Mouse (Mus musculus) spleen, postnatal 14 days (tissue): ENCODE measurements around the gene Smyd3.

Experiments
- DNase-seq, 2 experiments: peaks; one replicate each; pipeline ENCODE4 v3.0.0; 2021 to 2022; ENCODE audit warnings: low spot score in 2 of 2

Smyd3 gene

DNA sequence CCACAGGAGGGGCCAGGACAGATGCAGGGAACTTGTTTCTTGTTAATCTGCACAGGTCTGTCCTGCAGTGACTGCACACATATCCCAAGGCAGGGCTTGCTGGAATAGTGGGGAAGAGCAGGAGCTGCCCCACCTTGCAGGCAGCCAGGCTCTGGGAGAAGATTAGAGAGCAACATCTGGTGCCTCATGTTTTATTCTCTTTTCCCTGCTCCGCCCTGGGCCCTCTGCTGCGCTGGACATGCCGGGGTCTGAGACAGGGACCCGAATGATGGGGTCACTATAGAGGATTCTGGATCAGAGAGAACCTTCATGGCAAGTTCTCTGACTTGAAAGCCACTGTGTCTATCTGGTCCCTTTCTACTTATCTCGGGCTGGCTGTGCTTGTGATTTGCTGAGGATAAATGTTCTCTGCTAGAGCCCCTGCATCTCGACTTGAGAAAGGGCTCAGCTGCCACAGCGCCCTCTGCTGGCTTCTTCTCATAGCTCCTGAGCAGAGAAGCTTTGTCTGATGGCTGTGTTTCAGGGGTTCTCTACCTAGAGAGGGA is 557.8 kb downstream of the Smyd3 start:
- peak in 1 of 2 experiments; percentile 14 for DNase-seq

DNA sequence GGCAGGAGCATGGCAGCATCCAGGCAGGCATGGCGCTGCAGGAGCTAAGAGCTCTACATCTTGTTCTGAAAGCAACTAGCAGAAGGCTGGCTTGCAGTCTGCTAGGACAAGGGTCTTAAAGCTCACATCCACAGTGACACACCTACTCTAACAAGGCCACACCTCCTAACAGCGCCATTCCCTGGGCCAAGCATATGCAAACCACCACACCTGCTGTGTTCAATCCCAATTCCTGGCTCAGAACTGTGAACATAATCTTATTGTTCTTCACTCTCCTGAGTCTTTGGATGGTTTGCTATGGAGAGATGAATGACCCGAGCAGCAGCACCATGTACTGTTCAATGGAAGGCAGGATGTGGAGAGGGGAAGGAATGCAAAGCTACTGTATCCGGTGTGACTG is 559.2 kb downstream of the Smyd3 start:
- no peak for DNase-seq

DNA sequence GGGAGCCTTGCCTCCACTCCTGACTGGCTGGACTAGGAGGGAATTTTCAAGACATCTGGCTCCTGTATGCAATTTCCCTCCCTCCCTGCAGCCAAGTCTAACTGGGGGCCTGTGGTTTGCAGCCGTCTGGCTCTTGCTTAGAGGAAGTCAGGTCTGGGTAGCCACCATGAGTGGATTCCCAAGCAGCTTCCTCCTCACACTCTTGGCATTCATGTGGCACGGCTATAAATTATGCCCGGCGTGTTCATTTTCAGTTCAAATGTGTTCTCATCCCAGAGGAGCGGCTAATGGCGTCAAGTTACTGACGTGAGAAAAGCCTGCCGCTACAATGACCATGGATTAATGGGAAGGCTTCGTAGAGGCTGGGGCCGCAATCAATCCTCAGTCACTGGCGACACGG is 564.9 kb downstream of the Smyd3 start:
- DNase-seq: no peak

DNA sequence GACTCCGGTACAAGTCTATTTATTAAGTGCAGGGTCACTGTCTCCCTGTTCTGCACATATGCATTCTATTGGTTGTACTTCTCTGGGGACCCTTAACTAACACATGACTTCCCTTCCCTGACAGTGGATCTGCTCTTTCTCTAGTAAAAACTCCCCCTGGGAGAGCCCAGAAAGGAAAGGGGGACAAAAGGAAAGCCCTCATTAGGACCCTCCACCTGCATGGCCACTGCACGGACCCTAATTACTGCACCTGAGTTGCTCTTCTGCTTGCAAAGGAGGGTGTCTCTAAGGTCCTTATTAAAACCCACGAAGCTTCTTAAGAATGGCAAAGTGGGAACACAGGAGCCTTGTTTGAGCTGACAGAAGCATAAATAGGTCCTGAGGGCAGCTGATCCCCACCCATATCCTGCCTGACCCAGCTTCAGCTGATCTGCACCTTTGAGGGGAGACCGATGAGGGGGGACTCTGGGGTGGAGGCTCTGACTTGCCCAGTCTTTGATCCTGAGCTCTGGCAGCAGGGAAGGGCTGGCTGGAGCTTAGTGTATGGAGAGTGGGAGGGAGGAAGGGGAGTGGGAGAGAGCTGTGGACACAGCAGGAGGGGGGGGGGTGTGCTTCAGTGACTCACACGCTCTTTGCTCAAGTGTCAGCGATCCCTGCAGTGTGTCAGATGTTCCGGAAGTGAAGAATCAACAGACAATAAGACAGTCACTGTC is 575.4 kb downstream of the Smyd3 start:
- no peak for DNase-seq

DNA sequence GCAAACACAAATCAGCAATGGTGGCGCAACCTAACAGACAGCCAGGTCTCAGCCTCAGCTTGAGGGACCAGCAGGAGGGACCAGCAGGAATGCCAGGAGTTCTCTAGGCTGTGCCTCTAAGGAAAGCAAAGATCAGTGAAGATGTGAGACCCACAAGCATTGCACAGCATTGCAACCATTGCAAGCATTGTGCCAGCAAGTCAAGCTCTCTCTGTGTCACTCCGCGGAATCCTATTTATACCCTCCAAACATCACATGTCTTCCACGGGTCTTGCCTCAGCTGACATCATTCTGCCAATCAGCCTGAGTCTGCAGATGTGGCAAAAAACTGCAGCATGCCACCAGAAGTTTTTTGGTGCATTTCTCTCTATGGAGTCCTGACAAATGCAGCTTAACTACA is 577.5 kb downstream of the Smyd3 start:
- DNase-seq: no peak

DNA sequence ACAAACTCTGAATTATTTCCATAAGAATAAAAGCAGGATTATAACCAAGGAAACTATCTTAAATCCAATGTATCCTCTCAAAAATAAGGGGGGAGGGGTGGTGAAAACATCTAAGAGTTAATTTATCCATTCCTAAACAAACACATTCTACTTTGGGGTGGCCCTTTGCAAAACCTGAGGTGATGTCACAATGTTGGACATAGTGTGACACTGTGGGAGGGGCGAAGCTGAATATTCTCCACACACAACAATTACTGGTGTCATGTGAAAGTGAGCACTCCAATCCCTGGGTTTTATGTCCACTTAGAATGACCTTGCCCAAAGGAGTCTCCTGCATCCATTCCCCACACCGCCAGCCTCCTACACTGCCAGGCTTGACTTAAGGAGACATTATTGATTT is 580.9 kb downstream of the Smyd3 start:
- DNase-seq: no peak

DNA sequence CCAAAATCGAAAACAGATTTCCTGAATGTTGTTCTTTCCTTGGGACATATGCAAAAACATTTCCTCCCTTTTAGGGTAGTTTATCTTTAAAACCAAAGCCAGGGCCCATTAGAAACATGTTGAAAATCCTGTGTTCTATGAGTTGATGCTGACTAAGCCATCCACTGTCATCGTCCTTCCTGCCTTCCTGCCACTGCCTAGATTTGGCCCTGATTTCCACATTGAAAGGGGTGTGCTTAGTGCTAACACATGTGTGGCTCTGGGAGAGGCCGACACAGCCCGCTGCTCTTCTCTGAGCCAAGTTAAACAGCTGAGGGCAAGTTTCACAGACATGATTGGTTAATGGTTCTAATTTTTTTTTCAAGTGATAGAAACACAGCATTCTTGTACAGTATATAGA is 581.4 kb downstream of the Smyd3 start:
- no peak for DNase-seq

DNA sequence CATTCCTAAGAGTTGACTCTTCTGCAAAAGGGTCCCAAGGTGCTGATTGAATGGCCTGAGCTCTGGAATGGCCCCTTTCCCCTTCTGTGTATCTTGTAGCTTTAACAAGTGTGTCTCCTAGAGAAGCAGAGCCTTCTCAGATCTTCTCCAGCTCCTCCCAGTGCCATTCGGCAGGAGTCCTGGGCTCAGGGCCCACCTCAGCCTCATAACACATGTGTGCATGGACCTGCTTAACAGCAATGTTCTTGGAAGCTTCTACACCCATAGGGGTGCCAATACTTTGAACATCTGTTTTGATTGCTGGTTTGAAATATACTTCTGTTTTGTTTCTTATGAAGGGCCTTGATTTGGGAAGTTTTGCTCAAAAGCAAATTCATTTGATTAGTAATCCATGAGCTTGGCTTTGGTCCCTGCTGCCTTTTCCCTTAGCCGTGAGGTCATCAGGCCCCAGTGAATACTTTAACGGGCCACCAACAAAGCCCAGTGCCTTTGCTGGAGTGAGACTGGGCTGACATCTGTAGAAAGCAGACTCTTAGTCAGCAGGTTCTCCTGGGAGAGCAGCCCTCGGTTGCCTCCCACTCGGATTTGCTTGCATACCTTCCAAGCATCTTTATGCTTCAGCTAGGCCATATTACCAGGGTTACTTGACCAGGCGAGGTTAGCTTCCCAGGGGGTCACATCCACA is 583.7 kb downstream of the Smyd3 start:
- no peak for DNase-seq

DNA sequence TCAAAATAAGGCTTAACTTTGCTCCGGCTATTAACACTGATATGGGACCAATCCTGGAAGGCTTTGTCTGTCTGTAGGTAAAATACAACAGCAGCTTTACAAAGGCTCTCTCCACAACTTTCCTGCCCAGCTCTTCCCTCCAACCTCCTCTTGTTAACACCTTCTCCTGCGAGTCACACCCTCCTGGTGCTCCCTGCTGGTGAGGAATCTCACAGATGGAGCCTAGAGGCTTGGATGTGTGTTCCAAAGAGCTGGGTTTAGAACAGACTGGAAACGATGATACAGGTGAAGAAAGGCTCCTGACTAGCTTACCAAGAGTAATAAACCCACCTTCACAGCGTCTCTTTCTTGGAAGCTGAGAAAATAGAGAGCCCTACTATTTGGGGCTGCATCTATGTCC is 588.3 kb downstream of the Smyd3 start:
- DNase-seq: no peak

DNA sequence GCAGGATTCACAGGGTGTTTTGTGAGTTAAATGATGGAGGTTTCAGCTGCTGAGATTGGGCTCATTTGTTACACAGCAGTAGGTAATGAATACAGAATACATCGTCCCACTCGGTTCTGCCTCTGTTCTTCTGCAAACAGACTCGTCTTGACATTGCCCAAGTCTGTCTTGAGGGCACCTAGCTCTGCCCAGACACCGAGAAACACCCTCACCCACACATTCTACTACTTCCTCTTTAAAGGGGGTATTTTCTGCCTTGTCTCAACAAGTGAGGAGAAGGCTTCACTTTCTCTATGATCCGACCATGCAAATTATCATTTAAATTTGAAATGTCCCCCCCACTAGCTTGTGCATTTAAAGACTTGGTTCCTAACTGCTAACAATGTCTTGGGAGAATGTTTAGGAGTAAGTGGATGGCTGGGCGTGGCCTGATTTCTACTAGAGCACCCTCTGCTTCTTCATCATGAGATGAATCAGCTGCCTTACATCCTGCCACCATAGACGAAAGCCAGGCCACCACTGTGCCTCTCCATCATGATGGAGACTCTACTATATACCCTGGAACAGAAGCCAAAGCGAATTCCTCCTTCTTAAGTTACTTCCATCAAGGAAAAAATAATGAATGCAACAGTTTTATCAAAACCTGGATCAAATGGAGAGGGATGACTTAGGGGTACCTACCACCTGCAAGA is 593.2 kb downstream of the Smyd3 start:
- no peak for DNase-seq

DNA sequence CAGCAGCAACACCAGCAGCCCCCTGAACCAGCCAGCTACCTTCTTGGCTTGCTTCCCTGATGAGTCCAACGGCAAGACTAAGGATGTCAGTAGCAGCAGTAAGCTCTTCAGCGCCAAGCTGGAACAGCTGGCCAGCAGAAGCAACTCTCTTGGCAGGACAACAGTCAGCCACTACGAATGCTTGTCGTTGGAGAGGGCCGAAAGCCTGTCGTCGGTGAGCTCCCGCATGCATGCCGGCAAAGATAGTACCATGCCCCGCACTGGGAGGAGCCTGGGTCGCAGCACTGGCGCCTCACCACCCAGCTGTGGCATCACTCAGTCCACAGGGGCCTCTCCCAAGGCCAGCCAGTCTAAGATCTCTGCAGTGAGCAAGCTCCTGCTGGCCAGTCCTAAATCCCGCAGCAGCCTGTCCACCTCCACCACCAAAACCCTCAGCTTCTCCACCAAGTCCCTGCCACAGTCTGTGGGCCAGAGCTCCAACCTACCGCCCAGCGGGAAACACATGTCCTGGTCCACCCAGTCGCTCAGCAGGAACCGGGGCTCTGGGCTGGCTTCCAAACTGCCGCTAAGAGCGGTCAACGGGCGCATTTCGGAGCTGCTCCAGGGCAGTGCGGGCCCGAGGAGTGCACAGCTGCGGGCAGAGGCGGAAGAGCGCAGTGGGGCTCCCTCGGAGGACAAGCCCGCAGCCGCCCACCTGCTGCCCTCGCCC is 600.5 kb downstream of the Smyd3 start:
- no peak for DNase-seq

DNA sequence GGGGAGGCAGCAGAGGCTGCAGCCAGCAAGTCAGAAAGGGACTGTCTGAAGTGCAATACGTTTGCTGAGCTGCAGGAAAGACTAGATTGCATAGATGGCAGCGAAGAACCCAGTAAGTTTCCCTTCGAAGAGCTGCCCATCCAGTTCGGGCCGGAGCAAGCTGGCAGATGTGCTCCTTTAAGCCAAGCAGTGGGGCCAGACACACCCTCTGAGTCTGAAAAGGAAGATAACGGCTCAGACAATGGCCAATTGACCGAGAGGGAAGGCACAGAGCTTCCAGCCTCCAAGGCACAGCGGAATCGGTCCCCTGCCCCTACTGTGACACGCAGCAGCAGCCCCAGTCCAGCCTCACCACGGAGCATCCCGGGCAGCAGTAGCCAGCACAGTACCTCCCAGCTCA is 602.8 kb downstream of the Smyd3 start:
- DNase-seq: no peak

DNA sequence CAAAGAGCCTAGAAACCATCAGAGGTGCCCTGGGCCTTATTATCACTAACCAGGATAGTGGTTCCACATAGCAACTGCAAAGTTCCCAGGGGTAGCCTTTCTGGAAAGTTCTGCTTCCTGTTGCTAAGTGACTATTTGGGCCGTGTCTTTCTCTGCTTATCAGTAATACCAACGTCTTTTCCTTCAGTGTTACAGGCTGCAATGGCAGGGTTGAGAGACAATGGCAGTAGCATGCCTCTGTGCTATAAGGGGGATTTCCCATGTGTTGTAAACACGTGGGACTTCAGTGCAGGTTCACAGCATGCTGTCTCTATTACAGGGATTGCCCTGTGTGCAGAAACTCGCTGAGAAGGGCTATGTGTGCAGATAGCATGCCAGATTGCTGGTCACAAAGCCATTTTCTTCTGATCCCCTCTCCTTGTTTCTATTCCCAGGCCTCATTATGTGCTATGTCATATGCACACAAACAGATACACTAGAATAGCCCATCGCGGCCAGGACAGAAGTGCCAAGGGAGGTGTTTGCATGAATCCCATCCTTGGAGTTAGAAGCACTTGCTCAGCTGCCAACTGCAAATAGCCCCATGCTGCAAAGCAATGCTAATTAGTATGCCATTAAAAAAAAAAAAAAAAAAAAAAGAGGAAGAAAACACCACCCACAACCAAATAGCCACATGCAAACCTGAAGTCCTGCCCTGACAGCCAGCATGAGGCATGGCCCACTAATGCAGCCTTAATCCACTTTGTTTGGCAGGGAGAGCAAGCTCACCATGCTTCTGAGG is 604.7 kb downstream of the Smyd3 start:
- no peak for DNase-seq

DNA sequence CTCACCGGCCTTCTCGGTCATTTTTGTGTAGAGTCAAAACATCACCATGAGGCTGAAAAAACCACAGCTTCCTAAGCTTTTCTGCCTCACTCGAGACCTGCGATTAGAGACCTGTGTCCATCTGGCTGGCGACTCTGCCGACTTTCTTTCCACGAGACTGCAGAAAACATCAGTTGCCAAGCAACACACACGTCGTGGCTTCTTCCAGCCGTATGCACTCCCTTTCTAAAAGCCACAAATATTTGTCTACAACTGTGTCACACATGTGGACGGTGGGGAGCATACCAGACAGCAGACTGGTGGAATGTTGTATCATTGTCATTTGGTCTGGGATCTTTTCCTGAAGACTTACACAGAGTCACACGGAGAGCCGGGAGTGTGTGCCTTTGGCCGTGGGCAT is 606.9 kb downstream of the Smyd3 start:
- no peak for DNase-seq
